Mouse (Mus musculus): ENCODE results near the gene Tma7. TPM values are rescaled to one million over a fixed set of nuclear protein-coding genes. Genes with fewer than 3 reads are reported as not detected.

Gene Tma7
- polyA plus RNA-seq, 1 experiment, result not detected

DNA sequence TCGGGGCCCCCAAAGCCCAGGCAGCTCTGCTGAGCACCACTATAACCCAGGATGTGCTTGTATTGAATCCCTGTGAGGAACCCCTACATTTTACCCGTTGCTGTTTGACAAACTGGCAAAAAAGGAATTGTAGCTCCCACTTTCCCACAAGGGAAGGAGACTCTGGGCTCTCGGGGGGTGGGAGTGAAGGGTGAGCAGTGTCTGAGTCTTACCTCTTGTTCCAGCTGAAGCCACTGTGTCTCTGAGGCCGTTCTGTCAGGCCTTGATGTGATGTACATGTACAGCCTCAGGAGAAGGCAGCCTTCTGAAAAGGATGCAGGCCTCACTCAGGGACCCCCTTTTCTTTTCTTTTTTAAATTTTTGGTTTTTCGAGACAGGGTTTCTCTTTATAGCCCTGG, 21.5 kb downstream of the Tma7 start:
- H3K4me1 ChIP-seq (ENCODE audit: control insufficient read depth, insufficient read depth, low read length), result peaks cover 34% of the 10 kb centered on the region
- H3K27ac ChIP-seq (ENCODE audit: insufficient read depth, low read depth, low read length), result no peak overlapping the region
- TF ChIP-seq CTCF (IDR thresholded peaks at IDR 0.05; ENCODE audit: insufficient read depth, low read depth, low read length) (no peak), POLR2A (IDR thresholded peaks at IDR 0.05; ENCODE audit: insufficient read depth, low read depth, low read length) (no peak)
- 87% methylated on average over 5 of the region's 5 CpGs for WGBS
- no peak overlapping the region for H3K4me3 ChIP-seq (ENCODE audit: insufficient read depth, low read depth, low read length)

DNA sequence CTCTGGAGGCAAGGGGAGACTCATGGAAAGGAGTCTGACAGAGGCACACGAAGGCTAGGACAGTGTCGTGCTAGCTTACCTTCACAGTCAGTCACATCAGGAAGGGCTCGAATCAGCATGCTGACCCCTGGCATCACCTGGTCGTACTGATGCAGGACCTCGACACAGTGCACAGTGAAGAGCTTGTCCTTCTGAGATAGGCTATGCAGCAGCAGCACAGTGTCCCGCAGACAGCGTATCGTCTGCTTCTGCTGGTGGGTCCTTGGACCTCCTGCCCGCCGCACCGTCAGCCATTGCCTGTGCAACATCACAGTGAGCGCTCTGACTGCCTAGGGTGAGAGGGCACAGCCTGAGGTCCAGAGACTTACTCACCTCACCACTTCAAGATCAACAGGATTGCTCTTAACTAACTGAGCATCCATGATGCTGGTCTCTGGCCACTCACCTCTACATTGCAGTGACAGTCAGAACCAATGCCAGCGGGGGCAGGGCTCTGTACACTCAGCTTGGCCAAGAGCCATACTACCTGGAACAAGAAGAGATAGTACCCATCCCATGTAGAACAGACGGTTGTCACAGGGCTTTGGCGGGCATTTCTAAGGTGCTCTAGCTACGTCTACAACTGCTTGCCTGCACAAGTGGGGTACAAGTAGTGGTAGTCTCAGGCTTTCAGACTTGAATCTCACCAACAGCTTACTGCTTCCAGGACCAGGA, 22.0 kb downstream of the Tma7 start:
- TF ChIP-seq POLR2A (IDR thresholded peaks at IDR 0.05; ENCODE audit: insufficient read depth, low read depth, low read length) (no peak), CTCF (IDR thresholded peaks at IDR 0.05; ENCODE audit: insufficient read depth, low read depth, low read length) (no peak)
- peak overlapping the region; percentile 63 for H3K27ac ChIP-seq (ENCODE audit: insufficient read depth, low read depth, low read length)
- WGBS, result 89% methylated on average over 16 of the region's 16 CpGs
- no peak overlapping the region for H3K4me3 ChIP-seq (ENCODE audit: insufficient read depth, low read depth, low read length)
- peaks cover 39% of the 10 kb centered on the region for H3K4me1 ChIP-seq (ENCODE audit: control insufficient read depth, insufficient read depth, low read length)

DNA sequence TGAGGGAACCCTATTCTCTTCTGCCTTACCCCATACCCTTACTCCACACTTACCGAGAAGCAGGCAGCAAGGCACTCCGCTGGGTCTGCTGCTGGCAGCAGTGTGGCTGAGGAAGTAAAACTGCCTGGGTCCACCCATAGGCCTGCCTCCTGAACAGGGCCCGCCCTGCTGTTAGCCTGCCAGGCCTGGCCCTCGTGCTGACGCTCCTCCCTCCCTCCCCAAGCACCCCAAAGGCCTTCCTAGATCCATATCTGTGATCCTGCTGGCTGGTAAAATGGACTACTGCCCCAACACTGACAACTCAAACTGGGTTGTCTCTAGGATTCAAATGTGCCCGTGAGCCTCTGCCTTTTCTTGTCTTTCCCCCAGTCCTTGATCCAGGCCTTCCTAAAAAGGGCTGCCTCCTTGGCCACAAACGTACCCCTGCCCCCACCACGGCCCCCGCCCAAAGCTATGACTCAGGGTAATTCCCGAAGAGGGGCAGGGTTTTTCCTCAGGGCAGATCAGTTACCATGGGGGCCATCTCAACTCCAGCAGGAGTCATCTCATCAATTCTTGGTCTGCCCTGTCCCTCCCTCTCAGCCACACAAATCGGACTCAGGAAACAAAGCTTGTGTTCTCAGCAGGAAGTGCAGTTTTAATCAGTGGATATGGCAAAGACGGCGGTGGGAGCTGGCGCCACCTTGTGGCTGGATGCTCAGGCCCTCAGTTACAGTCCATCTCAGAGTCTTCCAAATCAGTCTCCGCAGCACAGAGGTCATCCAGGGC, 23.1 kb downstream of the Tma7 start, which contains the start of gene Trex1:
Gene Trex1, minus strand, starts transcription at position 599 of the 768 bp plus-strand sequence.
- Histone ChIP-seq H3K4me3 (ENCODE audit: insufficient read depth, low read depth, low read length) (peak within 1 kb of the TSS; percentile 48), H3K27ac (ENCODE audit: insufficient read depth, low read depth, low read length) (peak within 1 kb of the TSS; percentile 65), H3K4me1 (ENCODE audit: control insufficient read depth, insufficient read depth, low read length) (peaks cover 47% of the 10 kb centered on the region)
- TF ChIP-seq CTCF (IDR thresholded peaks at IDR 0.05; ENCODE audit: insufficient read depth, low read depth, low read length) (peak; percentile 92), POLR2A (IDR thresholded peaks at IDR 0.05; ENCODE audit: insufficient read depth, low read depth, low read length) (no peak)
- WGBS, result 2% methylated on average over 15 of the region's 15 CpGs

DNA sequence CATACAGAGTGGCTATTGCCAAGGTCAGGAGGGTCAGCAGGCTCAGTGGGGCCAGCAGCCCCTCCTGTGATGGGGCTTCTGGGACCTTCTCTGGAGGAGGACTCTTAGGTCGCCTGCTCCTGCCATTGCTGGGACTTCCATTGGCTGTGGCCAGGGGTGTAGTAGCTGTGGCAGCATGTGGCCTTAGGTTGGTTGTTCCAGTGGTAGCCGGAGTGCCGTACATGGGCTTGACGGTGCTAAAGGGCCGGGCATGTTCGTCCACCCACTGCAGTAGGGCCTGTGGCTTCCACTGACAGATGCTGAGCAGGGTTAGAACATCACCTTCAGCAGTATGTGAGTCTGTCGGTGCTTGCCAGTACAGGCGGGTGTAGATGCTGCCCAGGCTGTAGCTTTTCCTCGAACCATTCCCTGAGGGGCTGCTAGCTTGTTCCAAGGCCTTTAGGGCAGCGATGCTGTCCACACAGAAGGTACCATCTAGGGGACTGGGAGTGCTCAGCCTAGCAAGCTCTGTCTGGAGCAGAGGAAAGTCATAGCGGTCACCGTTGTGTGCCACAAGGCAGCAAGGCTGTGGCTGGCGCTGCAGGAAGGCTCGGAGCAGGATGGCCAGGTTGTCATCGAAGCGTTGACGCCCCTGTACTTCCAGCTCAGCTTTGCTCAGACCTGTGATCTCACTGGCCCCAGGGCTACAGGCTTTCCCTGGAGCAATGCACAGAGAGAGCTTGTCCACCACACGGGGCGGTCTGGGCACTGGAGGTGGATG, 24.2 kb downstream of the Tma7 start:
- H3K27ac ChIP-seq (ENCODE audit: insufficient read depth, low read depth, low read length), result peak overlapping the region; percentile 65; the same call in 1 of the 2 replicates
- H3K4me1 ChIP-seq (ENCODE audit: control insufficient read depth, insufficient read depth, low read length), result peaks cover 48% of the 10 kb centered on the region
- H3K4me3 ChIP-seq (ENCODE audit: insufficient read depth, low read depth, low read length), result 0 out of 2 replicates have a peak overlapping the region, but pooled peaks have one; percentile 48
- WGBS, result 89% methylated on average over 19 of the region's 19 CpGs
- no peak for TF ChIP-seq POLR2A (IDR thresholded peaks at IDR 0.05; ENCODE audit: insufficient read depth, low read depth, low read length)

DNA sequence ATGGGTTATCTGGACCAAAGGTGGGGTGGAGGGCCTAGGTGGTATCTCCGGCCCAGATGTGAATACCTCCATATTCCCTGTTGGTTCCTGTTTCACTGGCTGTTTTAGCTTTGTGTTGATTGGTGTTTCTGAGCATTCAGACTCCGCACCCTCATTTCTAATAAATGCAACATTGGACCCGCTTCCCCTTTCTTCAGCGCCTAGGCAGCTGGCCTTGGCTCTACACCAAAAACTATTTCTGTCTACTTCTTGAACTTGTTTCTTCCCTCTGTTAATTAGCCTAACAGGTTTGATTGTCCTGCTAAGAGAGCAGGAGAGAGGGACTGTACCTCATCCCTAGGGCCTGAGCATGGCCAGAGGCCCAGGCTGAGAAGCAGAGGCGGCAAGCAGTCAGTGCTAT, 24.8 kb downstream of the Tma7 start:
- 53% methylated on average over 5 of the region's 5 CpGs for WGBS
- TF ChIP-seq POLR2A (IDR thresholded peaks at IDR 0.05; ENCODE audit: insufficient read depth, low read depth, low read length) (no peak), CTCF (IDR thresholded peaks at IDR 0.05; ENCODE audit: insufficient read depth, low read depth, low read length) (no peak)
- no peak overlapping the region for H3K4me3 ChIP-seq (ENCODE audit: insufficient read depth, low read depth, low read length)
- H3K27ac ChIP-seq (ENCODE audit: insufficient read depth, low read depth, low read length), result no peak overlapping the region
- peaks cover 48% of the 10 kb centered on the region for H3K4me1 ChIP-seq (ENCODE audit: control insufficient read depth, insufficient read depth, low read length)

DNA sequence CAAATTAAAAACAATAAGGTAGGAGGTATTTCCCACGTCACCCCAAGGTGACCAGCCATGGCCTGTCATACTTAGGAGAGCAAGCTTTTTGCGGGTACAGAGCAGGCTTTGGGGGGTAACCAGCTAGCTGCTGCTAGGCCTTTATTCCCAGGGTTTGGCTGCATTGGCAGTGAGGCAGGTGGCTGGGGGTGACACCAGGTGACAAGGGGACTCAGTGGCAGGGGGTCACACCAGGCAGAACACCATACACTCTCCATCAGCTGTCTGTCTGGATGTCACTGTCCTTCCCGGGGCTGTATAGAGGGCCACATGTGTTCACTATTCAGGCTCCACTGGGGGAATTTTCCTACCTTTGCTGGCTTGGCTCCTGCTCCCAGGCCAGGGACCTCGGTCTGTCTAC, 25.5 kb downstream of the Tma7 start:
- peaks cover 48% of the 10 kb centered on the region for H3K4me1 ChIP-seq (ENCODE audit: control insufficient read depth, insufficient read depth, low read length)
- no peak overlapping the region for H3K4me3 ChIP-seq (ENCODE audit: insufficient read depth, low read depth, low read length)
- 87% methylated on average over 4 of the region's 4 CpGs for WGBS
- H3K27ac ChIP-seq (ENCODE audit: insufficient read depth, low read depth, low read length), result no peak overlapping the region
- no peak for TF ChIP-seq CTCF (IDR thresholded peaks at IDR 0.05; ENCODE audit: insufficient read depth, low read depth, low read length)

DNA sequence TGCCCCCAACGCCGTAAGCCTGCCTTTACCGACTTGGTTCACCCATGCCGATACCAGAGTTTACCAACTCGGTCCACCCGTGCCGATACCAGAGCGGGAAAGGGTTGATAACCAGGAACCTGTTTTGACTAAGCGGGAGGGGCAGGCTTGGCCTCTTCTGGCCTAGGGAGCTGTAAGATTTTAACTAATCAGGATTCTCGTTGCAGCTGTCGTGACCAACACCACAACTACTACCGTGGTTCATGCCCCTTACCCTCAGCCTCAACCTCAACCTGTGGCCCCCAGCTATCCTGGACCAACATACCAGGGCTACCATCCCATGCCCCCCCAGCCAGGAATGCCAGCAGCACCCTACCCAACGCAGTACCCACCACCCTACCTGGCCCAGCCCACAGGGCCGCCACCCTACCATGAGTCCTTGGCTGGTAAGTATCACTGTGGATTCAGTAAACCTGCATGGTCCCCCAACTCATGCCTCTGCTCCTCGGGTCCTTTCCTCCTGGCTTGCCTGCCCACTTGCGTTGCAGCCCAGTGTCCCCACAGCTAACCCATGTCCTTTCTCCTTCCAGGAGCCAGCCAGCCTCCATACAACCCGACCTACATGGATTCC, 26.2 kb downstream of the Tma7 start:
- TF ChIP-seq POLR2A (IDR thresholded peaks at IDR 0.05; ENCODE audit: insufficient read depth, low read depth, low read length) (no peak), CTCF (IDR thresholded peaks at IDR 0.05; ENCODE audit: insufficient read depth, low read depth, low read length) (no peak)
- no peak overlapping the region for H3K27ac ChIP-seq (ENCODE audit: insufficient read depth, low read depth, low read length)
- H3K4me1 ChIP-seq (ENCODE audit: control insufficient read depth, insufficient read depth, low read length), result peaks cover 48% of the 10 kb centered on the region
- no peak overlapping the region for H3K4me3 ChIP-seq (ENCODE audit: insufficient read depth, low read depth, low read length)
- 91% methylated on average over 17 of the region's 17 CpGs for WGBS

DNA sequence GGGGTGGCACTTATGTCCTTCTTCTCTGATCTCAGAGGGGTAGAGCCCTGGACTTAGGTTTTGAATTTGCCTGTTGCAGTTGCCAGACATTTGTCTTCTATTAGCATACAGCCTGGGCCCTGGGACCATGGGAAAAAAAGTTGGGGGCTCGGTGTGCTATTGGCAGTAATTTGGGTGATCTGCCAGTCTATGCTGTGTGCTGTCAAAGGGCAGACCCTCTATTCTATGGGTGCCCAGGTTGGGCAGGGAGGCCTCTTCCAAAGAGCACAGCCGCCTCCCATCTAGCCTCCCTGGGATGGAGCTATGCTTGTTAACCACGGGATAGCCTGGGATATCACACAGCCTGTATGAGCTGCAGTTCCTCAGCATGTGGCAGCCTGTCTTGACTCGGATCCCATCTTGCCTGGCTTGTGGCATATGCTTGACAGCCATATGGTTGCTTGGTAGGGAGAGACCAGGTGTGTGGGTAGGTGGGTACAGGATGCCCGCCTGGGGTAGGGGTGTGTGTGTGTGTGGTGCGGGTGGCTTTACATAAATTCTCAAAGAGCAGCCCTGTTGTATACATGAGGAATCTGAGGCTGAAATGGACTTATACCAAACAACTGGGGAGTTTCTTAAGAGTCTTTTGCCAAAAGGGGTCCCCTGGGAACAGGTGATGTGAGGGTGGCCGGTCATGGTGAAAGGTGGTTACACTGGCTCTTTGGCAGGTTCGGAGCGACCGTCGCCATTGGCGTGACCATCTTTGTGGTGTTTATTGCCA, 26.9 kb downstream of the Tma7 start:
- TF ChIP-seq POLR2A (IDR thresholded peaks at IDR 0.05; ENCODE audit: insufficient read depth, low read depth, low read length) (no peak), CTCF (IDR thresholded peaks at IDR 0.05; ENCODE audit: insufficient read depth, low read depth, low read length) (no peak)
- 86% methylated on average over 12 of the region's 12 CpGs for WGBS
- H3K27ac ChIP-seq (ENCODE audit: insufficient read depth, low read depth, low read length), result peak overlapping the region; percentile 64

More for the DNA sequence above, 26.9 kb downstream of the Tma7 start:
- H3K4me1 ChIP-seq (ENCODE audit: control insufficient read depth, insufficient read depth, low read length), result peaks cover 48% of the 10 kb centered on the region
- peak overlapping the region; percentile 47 for H3K4me3 ChIP-seq (ENCODE audit: insufficient read depth, low read depth, low read length)
